Mouse (Mus musculus): Measurements from ENCODE around the gene Tmem50b.

GRCm38 (mm10) chr16:91632439-91632838 lies 34.8 kb upstream of the Tmem50b start:
- TF ChIP-seq CTCF (IDR thresholded peaks at IDR 0.05; ENCODE audit: insufficient read depth, low read length) (no peak), POLR2A (IDR thresholded peaks at IDR 0.05; ENCODE audit: borderline replicate concordance, extremely low read depth, low read depth, low read length) (no peak)
